Mouse (Mus musculus): ENCODE measurements at regions not wholly inside any gene's neighbourhood (a gene's known extent, or its start where the extent isn't known, plus 50 kb on each side); places are given as distances from the start of the nearest gene placed in this dataset.
"Not testable (repeated sequence)": the region's sequence is repeated elsewhere in the genome, so short reads cannot be mapped to it uniquely, and the experiment has no call there.

GRCm38 (mm10) chr9:115414190-115414589 lies 104.0 kb upstream of the Stt3b start:
- DNase-seq (ENCODE audit: low spot score in 2 of 2), result no peak

DNA sequence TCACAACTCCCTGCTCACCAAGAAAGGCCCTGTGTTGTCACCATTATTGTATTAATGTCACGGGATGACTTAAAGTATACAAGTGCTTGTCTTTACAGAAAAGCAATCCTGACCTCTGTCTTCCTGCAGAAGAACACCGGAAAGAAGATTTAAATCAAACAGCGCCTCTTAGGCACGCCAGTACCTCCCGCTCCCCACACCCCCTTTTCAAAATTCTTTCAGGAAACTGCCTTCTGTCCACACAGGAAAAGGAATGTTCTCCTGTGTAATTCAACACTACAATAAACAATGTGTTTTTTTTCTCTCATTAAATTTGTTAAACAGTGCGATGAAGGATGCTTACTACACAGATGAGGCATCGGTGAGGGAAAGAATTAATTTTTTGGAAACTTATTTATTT lies 112.6 kb upstream of the Stt3b start:
- DNase-seq (ENCODE audit: low spot score in 2 of 2), result no peak

GRCm38 (mm10) chr9:115426682-115427081 lies 116.5 kb upstream of the Stt3b start:
- DNase-seq (ENCODE audit: low spot score in 2 of 2), result peak in 1 of 2 experiments; percentile 70

DNA sequence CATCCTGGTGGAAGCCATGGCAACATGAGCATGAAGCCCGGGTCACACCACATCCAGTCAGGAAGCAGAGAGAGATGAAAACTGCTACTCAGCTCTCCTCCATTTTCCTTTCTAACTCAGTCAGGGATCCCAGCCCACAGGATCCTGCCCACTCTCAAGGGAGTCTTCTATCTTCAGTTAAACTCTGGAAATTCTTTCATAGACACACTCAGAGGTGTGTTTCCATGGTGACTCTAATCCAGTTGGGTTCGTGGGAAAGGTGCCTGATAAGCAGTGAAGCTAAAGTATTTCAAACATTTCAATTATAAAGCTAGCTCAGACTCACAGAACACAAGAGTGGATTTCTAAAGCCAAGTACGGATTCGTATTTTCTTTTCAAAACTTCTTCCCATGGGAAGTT lies 120.0 kb upstream of the Stt3b start:
- DNase-seq (ENCODE audit: low spot score in 2 of 2), result no peak

DNA sequence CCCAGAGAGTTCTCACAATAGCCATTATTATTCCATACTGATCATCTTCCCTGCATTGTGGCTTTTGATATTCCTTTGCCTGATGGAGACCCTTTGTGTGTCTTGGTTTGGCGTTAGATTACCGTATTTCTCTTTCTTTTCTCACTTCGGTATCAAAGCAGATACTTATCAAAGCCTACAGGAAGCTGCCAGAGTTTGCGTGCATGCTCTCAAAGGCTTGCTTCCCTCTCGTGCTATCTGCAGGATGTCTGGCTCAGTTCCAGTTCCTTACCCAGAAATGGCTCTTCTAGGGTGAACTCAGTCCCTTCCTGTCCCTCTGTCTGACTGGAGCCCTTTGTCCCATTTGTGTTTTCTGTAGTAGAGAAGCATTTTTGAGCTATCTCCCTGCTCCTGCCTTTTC lies 124.5 kb upstream of the Stt3b start:
- DNase-seq (ENCODE audit: low spot score in 2 of 2), result no peak

DNA sequence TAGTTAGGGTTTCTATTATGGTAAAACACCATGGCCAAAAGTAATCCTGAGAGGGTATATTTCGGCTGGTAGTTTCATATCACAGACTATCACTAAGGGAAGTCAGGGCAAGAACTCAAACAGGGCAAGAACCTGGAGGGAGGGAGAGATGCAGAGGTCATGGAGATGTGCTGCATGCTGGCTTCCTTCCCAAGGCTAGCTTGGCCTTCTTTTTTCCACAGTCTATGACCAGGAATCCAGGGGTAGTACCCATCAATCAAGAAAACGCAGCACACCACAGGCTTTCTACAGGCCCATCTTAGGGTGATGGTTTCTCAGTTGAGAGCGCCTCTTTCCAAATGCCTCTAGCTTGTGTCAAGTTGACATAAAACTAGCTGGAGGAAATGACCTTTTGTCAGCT lies 126.1 kb upstream of the Stt3b start:
- DNase-seq (ENCODE audit: low spot score in 2 of 2), result no peak

- not testable (repeated sequence) for DNase-seq (ENCODE audit: low spot score in 2 of 2)
Observed at GRCm38 (mm10) chr9:115438234-115438633, 128.0 kb upstream of the Stt3b start.

DNA sequence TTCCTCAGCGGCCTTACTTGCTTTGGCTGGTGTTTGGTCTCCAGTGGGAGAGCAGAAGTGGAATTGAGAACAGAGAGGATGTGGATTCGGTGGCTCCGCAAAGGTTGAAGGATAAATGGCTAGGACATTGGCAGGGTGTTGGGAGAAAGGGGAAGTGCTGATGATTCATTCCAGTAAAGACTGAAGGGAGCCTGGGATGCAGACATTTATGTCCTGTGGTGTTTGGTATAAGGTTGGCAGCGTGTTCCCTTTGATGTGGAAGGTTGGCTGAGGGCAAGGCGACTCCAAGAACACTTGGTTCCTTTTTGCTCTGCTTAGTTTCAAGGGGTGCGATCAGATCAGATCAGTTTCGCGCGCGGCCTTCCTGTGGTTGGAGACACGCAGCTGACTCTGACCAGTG lies 136.5 kb upstream of the Stt3b start:
- DNase-seq (ENCODE audit: low spot score in 2 of 2), result no peak

GRCm38 (mm10) chr9:115450741-115451320 lies 140.6 kb upstream of the Stt3b start:
- DNase-seq (ENCODE audit: low spot score in 2 of 2), result no peak

DNA sequence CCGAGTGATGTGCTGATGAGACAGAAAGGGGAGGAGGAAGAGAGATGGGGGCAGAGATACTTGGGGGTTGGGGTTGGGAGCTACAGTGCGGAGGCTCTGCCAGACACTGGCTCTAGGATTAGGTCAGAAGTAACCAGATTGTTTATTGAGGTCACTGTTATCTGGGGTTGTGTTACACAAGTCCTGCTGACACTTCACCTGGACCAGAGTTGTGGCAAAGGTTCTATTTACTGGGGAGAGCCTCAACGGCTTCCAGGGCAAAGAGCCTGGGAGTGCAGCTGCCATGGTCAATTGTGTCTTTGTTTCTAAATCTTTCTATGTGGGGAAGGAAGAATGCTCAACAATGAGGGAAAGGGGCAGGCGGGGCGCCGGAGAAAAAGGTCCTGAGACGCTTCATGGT lies 144.6 kb upstream of the Stt3b start:
- no peak for DNase-seq (ENCODE audit: low spot score in 2 of 2)

DNA sequence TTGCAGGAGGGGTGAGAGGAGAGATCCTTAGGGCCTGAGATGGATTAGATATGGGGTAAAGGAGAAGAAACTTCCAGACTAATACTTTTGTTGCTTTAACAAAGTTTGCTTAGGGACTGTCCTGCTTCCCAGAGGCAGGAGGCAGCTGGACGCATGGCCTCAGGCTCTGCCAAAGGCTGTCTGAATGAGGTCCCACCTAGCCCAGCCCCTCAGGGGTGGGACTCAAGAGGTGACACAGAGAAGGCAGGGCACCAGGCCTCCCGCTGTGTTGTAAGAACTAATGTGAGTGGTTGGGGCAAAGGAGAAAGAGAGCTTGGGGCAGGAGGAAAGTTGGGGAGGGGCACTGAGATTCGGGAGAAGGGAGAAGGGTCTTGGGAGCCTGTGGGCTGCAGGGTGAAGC lies 145.9 kb upstream of the Stt3b start:
- no peak for DNase-seq (ENCODE audit: low spot score in 2 of 2)

GRCm38 (mm10) chr9:115456638-115457037 lies 146.4 kb upstream of the Stt3b start:
- no peak for DNase-seq (ENCODE audit: low spot score in 2 of 2)

DNA sequence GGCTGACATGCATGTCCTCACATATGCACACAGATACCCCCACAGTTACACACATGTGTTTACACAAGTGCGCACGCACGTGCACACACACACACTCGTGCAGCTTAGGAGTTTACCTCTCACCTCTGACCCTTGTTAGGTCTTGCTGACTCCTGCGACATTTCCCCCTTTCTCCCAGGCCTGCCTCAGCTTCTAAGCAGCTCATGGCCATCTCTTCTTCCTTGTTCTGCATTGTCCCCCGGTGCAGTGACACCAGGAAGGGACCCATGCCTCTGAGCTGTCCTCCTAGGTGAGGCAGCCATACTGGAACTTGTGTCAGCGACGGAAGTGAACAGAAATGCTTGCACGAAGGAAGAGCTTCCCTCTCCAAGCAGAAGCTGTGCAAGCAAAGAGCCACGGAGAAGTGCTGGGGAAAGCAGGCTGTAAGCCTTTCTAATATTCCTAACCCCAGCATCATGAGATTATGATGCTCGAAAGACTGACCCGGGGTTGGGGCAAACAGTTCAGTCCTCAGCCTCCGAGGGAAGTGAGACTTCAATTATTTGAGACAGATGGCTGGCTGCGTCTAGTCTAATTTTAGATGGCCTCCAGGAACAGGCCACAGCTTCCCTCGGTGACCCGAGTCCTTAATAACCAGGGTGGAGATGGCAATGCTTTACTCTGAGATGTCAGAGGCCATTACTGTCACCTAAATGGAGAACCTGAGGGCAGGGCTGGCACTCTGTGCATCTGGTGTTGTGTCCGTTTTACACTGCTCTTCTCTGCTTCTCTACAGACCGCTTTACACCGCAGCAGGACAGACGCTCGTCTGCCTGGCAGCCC lies 147.9 kb upstream of the Stt3b start:
- DNase-seq (ENCODE audit: low spot score in 2 of 2), result no peak

GRCm38 (mm10) chr9:115459075-115459474 lies 148.9 kb upstream of the Stt3b start:
- DNase-seq (ENCODE audit: low spot score in 2 of 2), result not testable (repeated sequence)

GRCm38 (mm10) chr9:115465326-115465725 lies 155.1 kb upstream of the Stt3b start:
- no peak for DNase-seq (ENCODE audit: low spot score in 2 of 2)

GRCm38 (mm10) chr9:115468641-115469040 lies 158.4 kb upstream of the Stt3b start:
- DNase-seq (ENCODE audit: low spot score in 2 of 2), result no peak

- no peak for DNase-seq (ENCODE audit: low spot score in 2 of 2)
Observed at GRCm38 (mm10) chr9:115471582-115471981, 161.4 kb upstream of the Stt3b start.

DNA sequence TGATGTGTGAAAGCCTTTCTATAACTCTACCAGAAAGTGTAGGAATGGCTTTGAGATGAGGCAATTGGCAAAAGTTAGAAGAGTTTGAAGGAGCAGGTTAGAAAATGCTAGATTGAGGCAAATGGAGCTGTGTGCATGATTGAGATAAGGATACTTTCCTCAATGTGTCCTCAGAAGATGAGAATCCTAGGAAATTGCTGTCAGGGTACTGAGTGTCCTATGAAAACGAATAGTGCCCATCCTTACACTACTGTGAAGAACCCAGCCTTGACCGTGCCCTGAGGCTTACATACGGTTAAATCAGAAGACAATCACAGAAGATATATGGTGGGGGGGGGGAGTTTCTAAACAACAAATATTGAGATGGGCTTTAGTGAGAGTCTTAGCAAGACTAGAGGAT lies 162.8 kb upstream of the Stt3b start:
- no peak for DNase-seq (ENCODE audit: low spot score in 2 of 2)

GRCm38 (mm10) chr9:115473847-115474246 lies 163.6 kb upstream of the Stt3b start:
- no peak for DNase-seq (ENCODE audit: low spot score in 2 of 2)

DNA sequence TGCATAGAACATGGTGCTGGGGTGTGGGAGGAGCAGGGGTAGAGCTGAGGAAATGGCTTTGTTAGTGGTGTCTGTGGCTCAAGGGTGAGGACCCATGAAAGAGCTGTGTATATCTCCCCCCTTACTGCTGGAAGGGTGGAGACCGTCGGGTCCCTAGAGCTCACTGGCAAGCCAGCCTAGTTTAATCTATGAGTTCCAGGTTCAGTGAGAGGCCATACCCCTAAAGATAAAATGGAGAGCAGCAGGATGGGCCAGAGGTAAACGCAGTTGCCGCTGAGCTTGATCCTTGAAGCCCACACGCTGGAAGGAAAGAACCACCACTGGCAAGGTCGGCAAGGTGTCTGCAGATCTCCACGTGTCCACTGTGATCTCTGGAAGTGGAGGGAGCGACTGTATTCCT lies 164.1 kb upstream of the Stt3b start:
- no peak for DNase-seq (ENCODE audit: low spot score in 2 of 2)

DNA sequence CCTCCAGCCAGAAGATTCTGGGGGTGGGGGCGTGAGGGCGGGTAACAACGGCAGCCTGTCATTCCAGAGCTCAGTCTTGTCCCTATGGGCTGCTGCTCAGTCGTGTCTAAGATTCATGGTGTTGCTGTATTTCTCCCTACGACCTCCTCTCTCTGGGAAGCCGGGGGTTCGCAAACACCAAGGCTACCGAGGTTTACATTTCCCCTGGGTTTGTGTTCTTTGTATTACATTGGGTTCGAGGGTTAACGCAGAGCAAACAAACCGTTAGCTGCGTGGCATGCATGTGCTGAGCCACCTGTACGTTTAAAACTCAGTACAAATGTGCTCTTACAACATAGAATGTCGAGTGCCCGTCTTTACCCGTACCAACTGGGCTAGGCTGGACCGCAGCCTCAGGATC lies 166.0 kb upstream of the Stt3b start:
- no peak for DNase-seq (ENCODE audit: low spot score in 2 of 2)

- no peak for DNase-seq (ENCODE audit: low spot score in 2 of 2)
Observed at GRCm38 (mm10) chr9:115477556-115478220, 167.5 kb upstream of the Stt3b start.
